ENCODE assay signal across 30 mouse cellular contexts in the genomic region with DNA sequence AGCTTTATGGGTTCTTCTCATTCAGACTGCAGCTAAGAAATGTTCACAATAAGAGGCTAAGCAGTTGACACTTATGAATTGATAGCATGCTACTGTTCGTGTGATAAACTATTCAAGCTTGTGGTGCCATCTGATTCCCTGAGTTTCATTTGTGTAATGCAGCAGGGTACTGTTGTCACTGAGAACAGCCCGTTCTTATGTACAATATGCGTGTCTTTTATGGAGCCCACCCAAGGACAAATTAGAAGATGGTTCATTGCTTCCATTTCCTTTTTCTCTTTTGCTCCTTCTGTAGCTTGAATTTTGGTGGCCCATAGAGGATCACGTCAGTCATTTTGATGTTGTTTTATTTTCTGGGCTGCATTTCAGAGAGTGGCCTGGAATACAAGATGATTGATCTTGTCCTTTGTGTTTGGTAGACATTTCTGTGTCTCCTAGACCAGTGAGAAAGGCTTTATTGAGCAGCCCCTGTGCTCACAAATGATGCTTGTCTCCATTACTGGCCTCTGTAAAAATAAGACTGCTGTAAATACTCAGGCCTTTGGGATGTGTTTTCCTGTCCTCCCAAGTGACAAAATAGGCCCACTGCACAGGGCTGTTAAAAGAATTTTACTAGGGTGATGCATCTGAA. TPM values are rescaled to one million over a fixed set of nuclear protein-coding genes. Genes with fewer than 3 reads are reported as not detected.
DNase-seq lines count a peak whose midpoint lies in the region; ATAC-seq and TF ChIP-seq lines count a peak whose summit lies in the region.
"Had no signal": no experiment of that assay in that cellular context is flagged by ENCODE, and none has a peak within 500 bp of the region (broad histone marks: within the 10 kb centered on the region; RNA-seq: fewer than 3 reads in every experiment).

No protein-coding gene starts in this region.

- ATAC-seq in midbrain, postnatal 0 days (ENCODE audit: low FRiP score), result peak; percentile 56; the same call in 1 of the 2 replicates
- no peak for ATAC-seq in midbrain, embryonic 15.5 days (replicated peaks)
- ATAC-seq in hindbrain, postnatal 0 days, result peak; percentile 90
- ATAC-seq: activated CD4-positive, CD25-positive, alpha-beta regulatory T cell, adult 4 months; intestine, embryonic 15.5 days had no signal

- no peak overlapping the region for H3K4me2 ChIP-seq in midbrain, postnatal 0 days (ENCODE audit: low read depth, low read length, poor library complexity, severe bottlenecking)
- H3K4me2 ChIP-seq in midbrain, embryonic 15.5 days, result no peak overlapping the region
- H3K4me2 ChIP-seq in hindbrain, postnatal 0 days (ENCODE audit: low read depth, low read length), result no peak overlapping the region
- H3K4me2 ChIP-seq: heart, embryonic 13.5 days; intestine, embryonic 15.5 days; limb, embryonic 12.5 days; midbrain, embryonic 11.5 days had no signal

- no peaks in the 10 kb centered on the region for H3K27me3 ChIP-seq in midbrain, postnatal 0 days (ENCODE audit: insufficient read depth, low read length)
- H3K27me3 ChIP-seq in midbrain, embryonic 15.5 days (replicated peaks), result no peaks in the 10 kb centered on the region
- H3K27me3 ChIP-seq in hindbrain, postnatal 0 days (ENCODE audit: insufficient read depth, low read length), result no peaks in the 10 kb centered on the region
- H3K27me3 ChIP-seq: CH12.LX; heart, embryonic 13.5 days; intestine, embryonic 15.5 days; limb, embryonic 12.5 days had no signal

- no peaks in the 10 kb centered on the region for H3K9me3 ChIP-seq in midbrain, postnatal 0 days (ENCODE audit: low read length)
- H3K9me3 ChIP-seq in midbrain, embryonic 15.5 days, result no peaks in the 10 kb centered on the region
- no peaks in the 10 kb centered on the region for H3K9me3 ChIP-seq in hindbrain, postnatal 0 days (ENCODE audit: low read length)
- H3K9me3 ChIP-seq: heart, embryonic 13.5 days; intestine, embryonic 15.5 days; limb, embryonic 12.5 days had no signal

- H3K27ac ChIP-seq in midbrain, postnatal 0 days (ENCODE audit: low read depth, low read length), result no peak overlapping the region
- no peak overlapping the region for H3K27ac ChIP-seq in midbrain, embryonic 15.5 days
- peak overlapping the region; percentile 49; the same call in 1 of the 2 replicates for H3K27ac ChIP-seq in hindbrain, postnatal 0 days
- H3K27ac ChIP-seq: gastrocnemius, adult 2 months; heart, embryonic 13.5 days; intestine, embryonic 15.5 days; kidney, postnatal 0 days; limb, embryonic 12.5 days had no signal

- no peak overlapping the region for H3K4me3 ChIP-seq in midbrain, postnatal 0 days (ENCODE audit: low read depth, low read length)
- H3K4me3 ChIP-seq in midbrain, embryonic 15.5 days, result no peak overlapping the region
- no peak overlapping the region for H3K4me3 ChIP-seq in hindbrain, postnatal 0 days (ENCODE audit: low read length)
- H3K4me3 ChIP-seq in lung, adult 2 months (replicated peaks; ENCODE audit: extremely low read depth, low read depth, low read length), result no peak overlapping the region
- H3K4me3 ChIP-seq: erythroblast, embryonic 14.5 days; gastrocnemius, adult 2 months; heart, embryonic 13.5 days; intestine, embryonic 15.5 days; limb, embryonic 12.5 days had no signal

- TF ChIP-seq CTCF in midbrain, postnatal 0 days (IDR thresholded peaks at IDR 0.05), result no peak
- TF ChIP-seq CTCF in hindbrain, postnatal 0 days (IDR thresholded peaks at IDR 0.05; ENCODE audit: low read depth), result no peak
- TF ChIP-seq CTCF in lung, adult 2 months (IDR thresholded peaks at IDR 0.05; ENCODE audit: insufficient read depth, low read length), result no peak

- H3K36me3 ChIP-seq in midbrain, postnatal 0 days (ENCODE audit: insufficient read depth, low read length), result no peaks in the 10 kb centered on the region
- H3K36me3 ChIP-seq in midbrain, embryonic 15.5 days (replicated peaks), result no peaks in the 10 kb centered on the region
- H3K36me3 ChIP-seq in hindbrain, postnatal 0 days (ENCODE audit: insufficient read depth, low read length), result no peaks in the 10 kb centered on the region
- H3K36me3 ChIP-seq: heart, embryonic 13.5 days; intestine, embryonic 15.5 days; limb, embryonic 12.5 days had no signal

- 64% methylated on average over 4 of the region's 4 CpGs for WGBS in midbrain, postnatal 0 days
- 52% methylated on average over 4 of the region's 4 CpGs for WGBS in midbrain, embryonic 15.5 days
- 22% methylated on average over 4 of the region's 4 CpGs for WGBS in hindbrain, postnatal 0 days
- WGBS in lung, adult 2 months, result 75% methylated on average over 4 of the region's 4 CpGs

- peak; percentile 3 for DNase-seq in cerebellum, adult 9-10 months
- DNase-seq in cerebellum, adult 11-12 months, result no peak
- DNase-seq in midbrain, postnatal 0 days (ENCODE audit: low spot score), result peak; percentile 64
- DNase-seq in hindbrain, postnatal 0 days (ENCODE audit: low spot score), result peak; percentile 48
- no peak for DNase-seq in adrenal gland, adult 2 months
- no peak for DNase-seq in lung, adult 2 months
- DNase-seq in kidney, postnatal 25 days, result no peak
- DNase-seq: adrenal gland, adult 8-10 months; cerebellum, adult 11 months; gastrocnemius, adult 2 months; gastrocnemius, postnatal 36 days; heart, adult 18-20 months; heart, postnatal 10 days; kidney, adult 8-10 months; lung, postnatal 36 days; thymus, adult 2 months; thymus, postnatal 36 days had no signal

- no peaks in the 10 kb centered on the region for H3K4me1 ChIP-seq in midbrain, postnatal 0 days (ENCODE audit: insufficient read depth, low read length)
- no peaks in the 10 kb centered on the region for H3K4me1 ChIP-seq in midbrain, embryonic 15.5 days
- no peaks in the 10 kb centered on the region for H3K4me1 ChIP-seq in hindbrain, postnatal 0 days (ENCODE audit: insufficient read depth, low read length)
- H3K4me1 ChIP-seq in lung, adult 2 months (ENCODE audit: control insufficient read depth, insufficient read depth, low read length), result no peaks in the 10 kb centered on the region
- H3K4me1 ChIP-seq: intestine, embryonic 15.5 days; limb, embryonic 12.5 days had no signal

- TF ChIP-seq POLR2A in lung, adult 2 months (IDR thresholded peaks at IDR 0.05; ENCODE audit: borderline replicate concordance, extremely low read depth, low read depth, low read length), result no peak

- no peak overlapping the region for H3K9ac ChIP-seq in midbrain, postnatal 0 days (replicated peaks; ENCODE audit: low read length, poor library complexity, severe bottlenecking)
- no peak overlapping the region for H3K9ac ChIP-seq in midbrain, embryonic 15.5 days
- no peak overlapping the region for H3K9ac ChIP-seq in hindbrain, postnatal 0 days (replicated peaks; ENCODE audit: low read length)
- H3K9ac ChIP-seq: heart, embryonic 13.5 days; intestine, embryonic 15.5 days; limb, embryonic 12.5 days had no signal

RNA-seq across cellular contexts. Expression of a gene that starts 31.3 kb away (rescaled TPM):
- 19.5 and 22.8 TPM in 2 replicates for total RNA-seq in midbrain, postnatal 0 days (2014; rRNA removed)
- polyA plus RNA-seq in midbrain, postnatal 0 days (2015; fragmentation: Nextera tagmentation; extraction: Ambion mirVana), result 5.7 and 7.6 TPM in 2 replicates
- polyA plus RNA-seq in midbrain, embryonic 15.5 days (2015; fragmentation: Nextera tagmentation; extraction: Ambion mirVana), result 9.3 and 9.6 TPM in 2 replicates
- total RNA-seq in hindbrain, postnatal 0 days (2014; rRNA removed), result 16.1 and 20.8 TPM in 2 replicates
- 7.0 and 7.2 TPM in 2 replicates for polyA plus RNA-seq in hindbrain, postnatal 0 days (2015; fragmentation: Nextera tagmentation; extraction: Ambion mirVana)
- total RNA-seq in adrenal gland, adult 2 months (2021), result 1 to 10 TPM in 1 of 2 experiments, under 1 TPM in 1; 0.92 to 1.0 TPM
- not detected in 2 replicates for polyA plus RNA-seq in adrenal gland, adult 2 months (2012; rRNA removed)
- polyA plus RNA-seq in lung, adult 2 months (2012; rRNA removed), result not detected in 2 replicates
- total RNA-seq: CH12.LX; gastrocnemius, adult 2 months; gastrocnemius, postnatal 36 days; hematopoietic stem cell, adult 5-6 weeks; liver, adult 2 months; megakaryocyte, adult 5-6 weeks; neutrophil, adult 5-6 weeks had no signal
- polyA plus RNA-seq: activated CD4-positive, CD25-positive, alpha-beta regulatory T cell, adult 4 months; erythroblast, embryonic 14.5 days; liver, adult 2 months had no signal

Comparison
In these comparisons a context has a peak if more than half of its experiments do, and no peak if none do; other contexts are left out.
1. DNase-seq: peak in cerebellum, adult 9-10 months (single experiment), midbrain, postnatal 0 days (single experiment) and hindbrain, postnatal 0 days (single experiment); none in cerebellum, adult 11-12 months (single experiment), adrenal gland, adult 2 months (single experiment), lung, adult 2 months (single experiment) and kidney, postnatal 25 days (0 of 2).